ENCODE assay signal across 8 mouse cellular contexts in genomic region chr6:49214928-49215747, GRCm38 (mm10). TPM values are rescaled to one million over a fixed set of nuclear protein-coding genes. Genes with fewer than 3 reads are reported as not detected.
DNase-seq lines count a peak whose midpoint lies in the region; ATAC-seq and TF ChIP-seq lines count a peak whose summit lies in the region.

Gene Igf2bp3 (minus strand): TSS chr6:49214957.

- no peaks in the 10 kb centered on the region for H3K9me3 ChIP-seq in forebrain, embryonic 13.5 days (replicated peaks)
- no peaks in the 10 kb centered on the region for H3K9me3 ChIP-seq in intestine, embryonic 15.5 days
- H3K9me3 ChIP-seq in stomach, postnatal 0 days (ENCODE audit: control insufficient read depth, low read length), result no peaks in the 10 kb centered on the region

- H3K9ac ChIP-seq in heart, adult 2 months (ENCODE audit: low read depth, low read length), result peak within 1 kb of the TSS; percentile 60
- H3K9ac ChIP-seq in forebrain, embryonic 13.5 days, result peak within 1 kb of the TSS; percentile 98
- peak within 1 kb of the TSS; percentile 96 for H3K9ac ChIP-seq in intestine, embryonic 15.5 days
- H3K9ac ChIP-seq in stomach, postnatal 0 days (ENCODE audit: low read length), result peak within 1 kb of the TSS; percentile 92

- no peak for TF ChIP-seq CTCF in heart, adult 2 months (IDR thresholded peaks at IDR 0.05)
- no peak for TF ChIP-seq CTCF in stomach, postnatal 0 days (IDR thresholded peaks at IDR 0.05; ENCODE audit: low read depth)

- H3K4me1 ChIP-seq in heart, adult 2 months (ENCODE audit: control insufficient read depth, insufficient read depth, low read length), result peaks cover 1% of the 10 kb centered on the region
- H3K4me1 ChIP-seq in forebrain, embryonic 13.5 days, result peaks cover 40% of the 10 kb centered on the region
- peaks cover 23% of the 10 kb centered on the region for H3K4me1 ChIP-seq in intestine, embryonic 15.5 days (replicated peaks)
- peaks cover 3% of the 10 kb centered on the region; the same call in 1 of the 2 replicates for H3K4me1 ChIP-seq in stomach, postnatal 0 days (replicated peaks; ENCODE audit: control insufficient read depth, insufficient read depth)

- DNase-seq in heart, adult 2 months, result peak; percentile 43 to 65
- DNase-seq in heart, adult 9 months (ENCODE audit: low spot score in 2 of 2), result no peak
- DNase-seq in ZHBTc4 (ENCODE audit: low read depth, low spot score), result peak; percentile 97
- peak; percentile 95 for DNase-seq in mesoderm, embryonic 11.5 days (ENCODE audit: low read depth, low spot score)
- peak; percentile 96 for DNase-seq in stomach, postnatal 0 days (ENCODE audit: low spot score)
- DNase-seq in ovary, postnatal 14 days (ENCODE audit: low spot score), result no peak

- no peak within 1 kb of the TSS for H3K27ac ChIP-seq in heart, adult 2 months
- H3K27ac ChIP-seq in forebrain, embryonic 13.5 days, result peak within 1 kb of the TSS; percentile 98
- peak within 1 kb of the TSS; percentile 98 for H3K27ac ChIP-seq in intestine, embryonic 15.5 days
- peak within 1 kb of the TSS; percentile 92 for H3K27ac ChIP-seq in stomach, postnatal 0 days (replicated peaks)

- no peak for TF ChIP-seq POLR2A in heart, adult 2 months (IDR thresholded peaks at IDR 0.05; ENCODE audit: insufficient read depth, low read depth, low read length)

- H3K27me3 ChIP-seq in heart, adult 2 months (ENCODE audit: control insufficient read depth, insufficient read depth, low read length), result peaks cover 39% of the 10 kb centered on the region
- no peaks in the 10 kb centered on the region for H3K27me3 ChIP-seq in forebrain, embryonic 13.5 days
- no peaks in the 10 kb centered on the region for H3K27me3 ChIP-seq in intestine, embryonic 15.5 days (replicated peaks)
- H3K27me3 ChIP-seq in stomach, postnatal 0 days (ENCODE audit: control insufficient read depth, insufficient read depth, low read length), result no peaks in the 10 kb centered on the region; the same call in 1 of the 2 replicates

- H3K79me2 ChIP-seq in heart, adult 2 months (replicated peaks; ENCODE audit: control insufficient read depth, insufficient read depth, low read length), result no peaks in the 10 kb centered on the region

- peak within 1 kb of the TSS; percentile 42 for H3K4me3 ChIP-seq in heart, adult 2 months
- peak within 1 kb of the TSS; percentile 95 for H3K4me3 ChIP-seq in forebrain, embryonic 13.5 days
- H3K4me3 ChIP-seq in intestine, embryonic 15.5 days (replicated peaks), result peak within 1 kb of the TSS; percentile 94
- H3K4me3 ChIP-seq in stomach, postnatal 0 days (ENCODE audit: low read depth, low read length), result peak within 1 kb of the TSS; percentile 84

- H3K4me2 ChIP-seq in forebrain, embryonic 13.5 days, result peak within 1 kb of the TSS; percentile 94
- peak within 1 kb of the TSS; percentile 82 for H3K4me2 ChIP-seq in intestine, embryonic 15.5 days (replicated peaks)
- H3K4me2 ChIP-seq in stomach, postnatal 0 days (replicated peaks; ENCODE audit: low read depth), result peak within 1 kb of the TSS; percentile 93

- H3K36me3 ChIP-seq in heart, adult 2 months (ENCODE audit: control insufficient read depth, insufficient read depth, low read length), result no peaks in the 10 kb centered on the region
- no peaks in the 10 kb centered on the region for H3K36me3 ChIP-seq in forebrain, embryonic 13.5 days (ENCODE audit: poor library complexity, severe bottlenecking)
- H3K36me3 ChIP-seq in intestine, embryonic 15.5 days, result no peaks in the 10 kb centered on the region
- H3K36me3 ChIP-seq in stomach, postnatal 0 days (ENCODE audit: control insufficient read depth, insufficient read depth, low read length), result no peaks in the 10 kb centered on the region

- 1% methylated on average over 67 of the region's 68 CpGs for WGBS in heart, adult 2 months
- under 1% methylated on average over 58 of the region's 68 CpGs for WGBS in forebrain, embryonic 13.5 days
- WGBS in intestine, embryonic 15.5 days, result under 1% methylated on average over 68 of the region's 68 CpGs
- under 1% methylated on average over 61 of the region's 68 CpGs for WGBS in stomach, postnatal 0 days

- TF ChIP-seq EP300 in heart, adult 2 months (IDR thresholded peaks at IDR 0.05; ENCODE audit: insufficient read depth, low read depth, low read length), result no peak
- no peak for TF ChIP-seq EP300 in stomach, postnatal 0 days (optimal IDR thresholded peaks at IDR 0.05)

- intact Hi-C loops in heart, adult 2 months (cut with DNase I), result no loop called here

- peak; percentile 82 for ATAC-seq in forebrain, embryonic 13.5 days
- ATAC-seq in intestine, embryonic 15.5 days, result peak; percentile 84
- ATAC-seq in stomach, postnatal 0 days (ENCODE audit: low FRiP score, low TSS enrichment), result peak; percentile 88

RNA-seq across cellular contexts. Expression of gene Igf2bp3, which starts in this region (rescaled TPM):
- not detected for total RNA-seq in heart, adult 2 months (2021)
- polyA plus RNA-seq in heart, adult 2 months (2012; rRNA removed), result not detected in 2 replicates
- polyA plus RNA-seq in forebrain, embryonic 13.5 days (2015; fragmentation: Nextera tagmentation; extraction: Ambion mirVana), result 55.2 and 56.9 TPM in 2 replicates
- polyA plus RNA-seq in intestine, embryonic 15.5 days (2015; fragmentation: Nextera tagmentation; extraction: Ambion mirVana), result 83.1 and 96.8 TPM in 2 replicates
- 40.7 and 43.6 TPM in 2 replicates for polyA plus RNA-seq in stomach, postnatal 0 days (2015; fragmentation: Nextera tagmentation; extraction: Ambion mirVana)

Comparison
In these comparisons a context has a peak if more than half of its experiments do, and no peak if none do; other contexts are left out.
1. RNA of gene Igf2bp3 (polyA plus RNA-seq): 83.1 to 96.8 TPM in intestine, embryonic 15.5 days, 55.2 to 56.9 TPM in forebrain, embryonic 13.5 days and 40.7 to 43.6 TPM in stomach, postnatal 0 days; not detected in heart, adult 2 months; every median in the first group is over 10 times any median in the second.
2. Peak in DNase-seq, H3K4me3 ChIP-seq and H3K9ac ChIP-seq in heart, adult 2 months; RNA of the gene not detected or under 1 TPM.
3. DNase-seq: peak in ZHBTc4 (single experiment), mesoderm, embryonic 11.5 days (single experiment) and stomach, postnatal 0 days (single experiment); none in heart, adult 9 months (0 of 2) and ovary, postnatal 14 days (single experiment).
4. H3K4me3 ChIP-seq: peak in every context shown above with its lines; median percentile 95 in forebrain, embryonic 13.5 days; 94 in intestine, embryonic 15.5 days; 84 in stomach, postnatal 0 days; 42 in heart, adult 2 months.
5. Peak in every context shown above with its lines, with median percentiles within 50 percentile points of each other: H3K9ac ChIP-seq, ATAC-seq and H3K4me2 ChIP-seq.